Mouse (Mus musculus) myocyte (in vitro differentiated cells): ENCODE results near the gene Urah. TPM values are rescaled to one million over a fixed set of nuclear protein-coding genes. Genes with fewer than 3 reads are reported as not detected.
A peak's percentile ranks its signal among the peaks of the same experiment; 100 is the strongest.

ENCODE experiments used
- H3K27me3 ChIP-seq: one replicate; pipeline ENCODE4 v1.6.1; 2011; ENCODE audit not compliant: control insufficient read depth, insufficient read depth, insufficient read length
- H3K36me3 ChIP-seq: one replicate; pipeline ENCODE4 v1.6.1; 2011; ENCODE audit not compliant: control insufficient read depth, insufficient read depth
- H3K4me2 ChIP-seq: one replicate; pipeline ENCODE4 v1.6.1; 2011; ENCODE audit warnings: low read depth, control low read depth
- H3K4me3 ChIP-seq: one replicate; pipeline ENCODE4 v1.5.1; 2011; ENCODE audit warnings: mild to moderate bottlenecking, control low read depth, moderate library complexity
- H3K79me2 ChIP-seq: one replicate; pipeline ENCODE4 v1.6.1; 2011; ENCODE audit not compliant: control insufficient read depth, insufficient read depth
- H3ac ChIP-seq: one replicate; pipeline ENCODE4 v1.6.1; 2011; ENCODE audit not compliant: control insufficient read depth, insufficient read length
- CEBPB ChIP-seq: IDR thresholded peaks from 2 replicates; pipeline ENCODE4 v1.6.1; 2011; ENCODE audit warnings: mild to moderate bottlenecking, moderate library complexity; ENCODE audit not compliant: poor library complexity, insufficient read depth, severe bottlenecking
- E2F4 ChIP-seq: IDR thresholded peaks from one replicate; pipeline ENCODE4 v1.6.1; 2011; ENCODE audit warnings: mild to moderate bottlenecking, control low read depth, moderate library complexity; ENCODE audit not compliant: insufficient read depth
- MAX ChIP-seq: IDR thresholded peaks from one replicate; pipeline ENCODE4 v1.6.1; 2011; ENCODE audit warnings: low read depth, mild to moderate bottlenecking, control low read depth
- MYOD1 ChIP-seq, 3 experiments: IDR thresholded peaks; one replicate each; pipeline ENCODE4 v1.6.1; 2011; ENCODE audit warnings: control low read depth in 2 of 3, low read depth in 2 of 3, mild to moderate bottlenecking in 2 of 3, moderate library complexity in 1 of 3; ENCODE audit not compliant: insufficient read length in 2 of 3, control insufficient read depth in 1 of 3
- MYOG ChIP-seq, 3 experiments: IDR thresholded peaks; one replicate each; pipeline ENCODE4 v1.6.1; 2011; ENCODE audit warnings: control low read depth in 2 of 3, low read depth in 2 of 3, mild to moderate bottlenecking in 2 of 3; ENCODE audit not compliant: insufficient read length in 2 of 3, control insufficient read depth in 1 of 3, insufficient read depth in 1 of 3
- POLR2A ChIP-seq: IDR thresholded peaks from one replicate; pipeline ENCODE4 v1.6.1; 2011; ENCODE audit warnings: low read depth, mild to moderate bottlenecking, control low read depth, moderate library complexity; ENCODE audit not compliant: insufficient read length
- POLR2AphosphoS2 ChIP-seq: IDR thresholded peaks from one replicate; pipeline ENCODE4 v1.6.1; 2011; ENCODE audit warnings: low read depth, control low read depth; ENCODE audit not compliant: insufficient read length
- REST ChIP-seq: IDR thresholded peaks from one replicate; pipeline ENCODE4 v1.6.1; 2011; ENCODE audit warnings: mild to moderate bottlenecking, control low read depth, moderate library complexity; ENCODE audit not compliant: insufficient read depth, insufficient read length
- SRF ChIP-seq: IDR thresholded peaks from one replicate; pipeline ENCODE4 v1.6.1; 2011; ENCODE audit warnings: low read depth; ENCODE audit not compliant: control insufficient read depth, insufficient read length
- TCF12 ChIP-seq: IDR thresholded peaks from one replicate; pipeline ENCODE4 v1.6.1; 2011; ENCODE audit warnings: mild to moderate bottlenecking, control low read depth; ENCODE audit not compliant: poor library complexity, insufficient read depth, severe bottlenecking
- TCF3 ChIP-seq: IDR thresholded peaks from one replicate; pipeline ENCODE4 v1.6.1; 2011; ENCODE audit warnings: low read depth, control low read depth; ENCODE audit not compliant: insufficient read length
- USF1 ChIP-seq: IDR thresholded peaks from one replicate; pipeline ENCODE4 v1.6.1; 2011; ENCODE audit warnings: low read depth, mild to moderate bottlenecking, control low read depth, moderate library complexity
- polyA plus RNA-seq: library from polyadenylated mRNA; unstranded; fragments of >200 nt; fragmentation: generic; extraction: Trizol; gene quantifications from one replicate; pipeline ENCODE4 v1.2.1, GENCODE M21; 2012; ENCODE audit warnings: missing spikeins

Gene Urah
- polyA plus RNA-seq, 1 experiment: 0.13 TPM

DNA sequence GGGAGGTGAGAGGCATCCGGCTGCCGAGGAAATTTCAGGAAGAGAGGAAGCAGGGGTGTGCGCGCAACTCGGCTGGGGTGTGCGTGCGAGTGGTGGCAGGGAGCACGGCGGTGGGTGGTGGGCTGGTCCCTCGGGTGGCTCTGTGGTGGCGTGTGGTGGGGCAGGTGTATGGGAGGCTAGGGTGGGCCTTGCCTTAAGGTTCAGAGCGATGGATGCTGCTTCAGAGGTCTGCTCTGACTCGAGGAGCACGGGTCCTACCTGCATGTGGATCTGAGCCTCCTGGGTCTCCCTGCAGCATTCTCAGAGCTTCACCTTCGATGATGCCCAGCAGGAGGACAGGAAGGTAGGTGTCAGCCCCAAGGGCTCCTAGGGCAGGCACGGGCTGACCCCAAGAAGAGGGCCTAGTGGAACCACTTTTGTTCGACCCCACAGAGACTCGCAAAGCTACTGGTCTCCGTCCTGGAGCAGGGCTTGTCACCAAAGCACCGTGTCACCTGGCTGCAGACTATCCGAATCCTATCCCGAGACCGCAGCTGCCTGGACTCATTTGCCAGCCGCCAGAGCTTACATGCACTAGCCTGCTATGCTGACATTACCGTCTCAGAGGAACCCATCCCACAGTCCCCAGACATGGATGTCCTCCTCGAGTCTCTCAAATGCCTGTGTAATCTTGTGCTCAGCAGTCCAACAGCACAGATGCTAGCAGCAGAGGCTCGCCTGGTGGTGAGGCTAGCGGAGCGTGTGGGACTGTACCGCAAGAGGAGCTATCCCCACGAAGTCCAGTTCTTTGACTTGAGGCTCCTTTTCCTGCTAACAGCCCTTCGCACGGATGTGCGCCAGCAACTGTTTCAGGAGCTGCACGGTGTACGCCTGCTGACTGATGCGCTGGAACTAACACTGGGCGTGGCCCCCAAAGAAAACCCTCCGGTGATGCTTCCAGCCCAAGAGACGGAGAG, 23.0 kb downstream of the Urah start, which contains the start of gene Bet1l:
Gene Bet1l, minus strand, starts transcription at position 28 of the 956 bp plus-strand sequence.
- peak within 1 kb of the TSS; percentile 86 for H3K4me2 ChIP-seq
- TF ChIP-seq MYOD1 (IDR thresholded peaks at IDR 0.05; ENCODE audit: control insufficient read depth in 1 of 3, insufficient read length in 2 of 3, low read depth in 2 of 3): peak in 1 of 3 experiments; percentile 32
- no peak for TF ChIP-seq CEBPB
- TF ChIP-seq POLR2AphosphoS2: no peak
- no peaks in the 10 kb centered on the region for H3K27me3 ChIP-seq
- peaks cover 29% of the 10 kb centered on the region for H3K36me3 ChIP-seq
- peaks cover 61% of the 10 kb centered on the region for H3K79me2 ChIP-seq
- peak within 1 kb of the TSS; percentile 97 for H3K4me3 ChIP-seq
- H3ac ChIP-seq: peak within 1 kb of the TSS; percentile 39

DNA sequence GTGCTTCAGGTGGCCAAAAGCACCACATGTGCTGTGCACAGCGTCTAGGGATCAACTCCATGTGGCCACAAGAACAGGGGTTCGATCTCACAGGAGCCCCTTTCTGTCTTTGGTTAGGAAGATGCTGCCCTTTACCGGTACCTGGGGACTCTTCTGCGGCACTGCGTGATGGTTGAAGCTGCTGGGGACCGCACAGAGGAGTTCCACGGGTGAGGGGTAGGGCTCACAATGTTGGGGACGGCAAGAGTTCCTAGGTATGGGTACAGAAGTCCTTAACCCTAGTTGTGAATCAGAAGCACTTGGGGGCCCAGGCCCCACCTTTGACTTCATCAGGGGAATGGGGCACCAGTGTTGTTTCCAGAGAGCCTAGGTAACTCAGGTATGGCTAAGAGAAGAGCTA, 23.9 kb downstream of the Urah start:
- Histone ChIP-seq H3K4me2 (peak overlapping the region; percentile 86), H3K27me3 (no peaks in the 10 kb centered on the region), H3K79me2 (peaks cover 57% of the 10 kb centered on the region), H3K36me3 (peaks cover 27% of the 10 kb centered on the region), H3K4me3 (peak overlapping the region; percentile 97), H3ac (no peak overlapping the region)
- TF ChIP-seq E2F4: no peak

DNA sequence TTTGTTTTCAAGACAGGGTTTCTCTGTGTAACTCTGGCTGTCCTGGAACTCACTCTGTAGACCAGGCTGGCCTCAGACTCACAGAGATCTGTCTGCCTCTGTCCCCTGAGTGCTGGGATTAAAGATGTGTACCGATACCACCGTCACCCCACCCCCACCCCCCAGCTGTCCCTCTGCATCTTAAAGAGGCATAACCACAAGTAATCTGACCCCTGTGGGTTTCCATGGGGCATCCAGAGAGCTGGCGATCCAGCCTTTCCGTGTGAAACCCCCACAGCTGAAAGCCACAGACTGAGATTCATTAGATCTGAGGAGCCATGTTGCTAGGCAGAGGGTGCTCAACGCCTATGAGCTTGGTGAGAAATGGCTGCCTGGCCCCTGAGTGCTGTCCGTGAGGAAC, 25.2 kb downstream of the Urah start:
- TF ChIP-seq REST (no peak), MYOG (IDR thresholded peaks at IDR 0.05; ENCODE audit: control insufficient read depth in 1 of 3, insufficient read depth in 1 of 3, insufficient read length in 2 of 3, low read depth in 2 of 3) (peak in 2 of 3 experiments; percentile 78 to 80), USF1 (no peak), TCF3 (no peak), MYOD1 (IDR thresholded peaks at IDR 0.05; ENCODE audit: control insufficient read depth in 1 of 3, insufficient read length in 2 of 3, low read depth in 2 of 3) (peak; percentile 85 to 95 (median 93)), TCF12 (peak; percentile 91)
- H3K79me2 ChIP-seq: peaks cover 50% of the 10 kb centered on the region
- peak overlapping the region; percentile 86 for H3K4me2 ChIP-seq
- H3K27me3 ChIP-seq: no peaks in the 10 kb centered on the region
- peak overlapping the region; percentile 97 for H3K4me3 ChIP-seq
- no peak overlapping the region for H3ac ChIP-seq
- H3K36me3 ChIP-seq: peaks cover 31% of the 10 kb centered on the region

DNA sequence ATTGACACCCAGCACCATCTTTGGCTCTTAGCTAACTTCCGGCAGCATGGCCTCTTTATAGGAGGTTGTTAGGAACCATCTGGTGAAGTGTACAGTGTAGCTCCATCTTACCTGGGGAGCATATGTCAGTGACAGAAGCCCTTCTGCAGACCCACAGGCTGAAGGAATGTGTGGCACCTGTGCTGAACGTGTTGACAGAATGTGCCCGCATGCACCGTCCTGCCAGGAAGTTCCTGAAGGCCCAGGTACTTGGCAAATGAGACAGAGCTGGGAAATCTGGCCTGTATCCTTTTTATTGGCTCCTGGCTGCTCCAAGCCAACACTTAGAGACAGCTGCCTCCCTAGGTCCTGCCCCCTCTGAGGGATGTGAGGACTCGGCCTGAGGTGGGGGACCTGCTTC, 25.9 kb downstream of the Urah start:
- Histone ChIP-seq H3ac (no peak overlapping the region), H3K4me2 (peak overlapping the region; percentile 86), H3K4me3 (peak overlapping the region; percentile 97), H3K79me2 (peaks cover 43% of the 10 kb centered on the region), H3K27me3 (no peaks in the 10 kb centered on the region), H3K36me3 (peaks cover 35% of the 10 kb centered on the region)
- TF ChIP-seq MAX: no peak
- TF ChIP-seq REST: no peak
- TF ChIP-seq SRF: no peak
- no peak for TF ChIP-seq TCF3
- no peak for TF ChIP-seq MYOD1 (IDR thresholded peaks at IDR 0.05; ENCODE audit: control insufficient read depth in 1 of 3, insufficient read length in 2 of 3, low read depth in 2 of 3)
- no peak for TF ChIP-seq MYOG (IDR thresholded peaks at IDR 0.05; ENCODE audit: control insufficient read depth in 1 of 3, insufficient read depth in 1 of 3, insufficient read length in 2 of 3, low read depth in 2 of 3)
- TF ChIP-seq CEBPB: no peak

DNA sequence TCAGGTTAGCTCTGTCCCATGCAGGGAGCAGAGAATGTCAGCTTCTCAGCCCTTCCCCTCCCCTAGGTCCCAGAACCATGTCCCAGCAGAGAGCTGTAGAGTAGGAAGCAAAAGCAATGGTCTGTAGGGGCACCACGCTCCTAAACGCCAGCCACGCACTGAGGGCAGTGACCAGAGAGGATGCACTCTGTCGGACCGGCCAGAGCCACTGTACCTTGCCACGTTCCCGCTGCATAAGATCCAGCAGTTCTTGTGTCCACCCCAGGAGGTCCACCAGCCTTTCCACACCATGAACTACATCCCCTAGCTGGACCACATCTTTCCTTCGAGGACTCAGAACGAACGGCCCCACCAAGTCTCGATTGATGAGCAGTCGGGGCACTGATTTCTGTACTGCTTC, 29.9 kb downstream of the Urah start:
- Histone ChIP-seq H3K4me3 (no peak overlapping the region), H3K27me3 (no peaks in the 10 kb centered on the region), H3K36me3 (peaks cover 35% of the 10 kb centered on the region)

DNA sequence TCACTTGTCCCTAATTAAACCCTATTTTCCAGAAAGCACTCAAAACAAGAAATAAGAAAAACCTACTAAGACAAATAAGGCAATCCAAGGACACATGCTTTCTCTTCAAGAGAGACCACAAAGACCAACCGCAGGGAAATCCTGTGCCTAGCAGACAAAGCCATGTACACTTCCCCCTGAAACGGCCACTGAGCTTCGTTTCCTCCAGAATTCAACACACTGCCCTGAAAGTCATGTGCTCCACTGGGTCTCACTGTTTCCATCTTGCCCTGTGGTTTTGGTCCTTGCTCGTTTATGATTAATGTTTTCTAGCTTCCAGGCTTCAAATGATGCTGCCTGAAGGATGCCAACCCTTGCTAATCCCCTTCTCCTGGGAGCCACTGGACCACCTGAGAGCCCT, 39.4 kb downstream of the Urah start:
- H3K4me3 ChIP-seq: no peak overlapping the region
- no peaks in the 10 kb centered on the region for H3K27me3 ChIP-seq
- no peak for TF ChIP-seq TCF3
- TF ChIP-seq CEBPB: no peak
- no peak for TF ChIP-seq POLR2AphosphoS2
- H3ac ChIP-seq: no peak overlapping the region
- peaks cover 16% of the 10 kb centered on the region for H3K36me3 ChIP-seq
- H3K4me2 ChIP-seq: no peak overlapping the region
- H3K79me2 ChIP-seq: no peaks in the 10 kb centered on the region

More for the DNA sequence above, 29.9 kb downstream of the Urah start:
- TF ChIP-seq POLR2AphosphoS2: peak; percentile 98
- TF ChIP-seq POLR2A: peak; percentile 32
- TF ChIP-seq E2F4: no peak
- peaks cover 18% of the 10 kb centered on the region for H3K79me2 ChIP-seq
- no peak overlapping the region for H3K4me2 ChIP-seq
- no peak overlapping the region for H3ac ChIP-seq
